Mouse (Mus musculus): ENCODE measurements around the gene Nedd9.

DNA sequence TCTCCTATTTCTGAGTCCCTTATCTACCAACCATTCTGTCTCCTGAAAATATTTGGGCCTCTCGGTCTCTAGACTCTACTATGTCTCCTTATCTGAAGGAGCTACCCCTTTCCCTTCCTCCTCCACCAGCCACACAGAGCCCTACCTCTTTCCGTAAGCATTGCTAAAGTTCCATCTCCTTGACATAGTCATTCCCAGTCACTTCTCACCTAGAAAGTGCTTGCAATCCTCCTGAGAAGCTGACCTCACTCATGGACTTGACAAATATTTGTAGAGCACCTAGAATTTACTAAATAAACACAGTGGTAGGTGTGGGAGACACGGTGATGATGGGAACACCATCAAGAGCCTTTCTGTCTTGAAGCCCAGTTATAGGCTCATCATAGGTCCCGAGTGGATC, 32.6 kb upstream of the Nedd9 start:
- TF ChIP-seq E2F4 (IDR thresholded peaks at IDR 0.05; ENCODE audit: borderline replicate concordance, low read depth, low read length), result no peak
- TF ChIP-seq TCF12 (IDR thresholded peaks at IDR 0.05; ENCODE audit: low read depth, low read length), result no peak
- TF ChIP-seq NRF1 (IDR thresholded peaks at IDR 0.05; ENCODE audit: insufficient read depth, low read depth, low read length, poor library complexity, severe bottlenecking), result no peak
- no peak for TF ChIP-seq CTCF (IDR thresholded peaks at IDR 0.05 in 2 of 3, conservative IDR thresholded peaks at IDR 0.05 in 1 of 3; ENCODE audit: control insufficient read depth in 1 of 3, insufficient read depth in 1 of 3, low read depth in 2 of 3, low read length in 3 of 3, poor library complexity in 1 of 3, severe bottlenecking in 1 of 3)
- TF ChIP-seq POLR2A (IDR thresholded peaks at IDR 0.05; ENCODE audit: control insufficient read depth in 1 of 2, insufficient read depth in 1 of 2, low read depth in 1 of 2, low read length in 2 of 2, poor library complexity in 1 of 2), result no peak
- TF ChIP-seq EP300 (IDR thresholded peaks at IDR 0.05; ENCODE audit: low read depth in 1 of 2, low read length in 2 of 2), result no peak
- TF ChIP-seq GABPA (IDR thresholded peaks at IDR 0.05; ENCODE audit: low read depth, low read length), result no peak
- no peak for TF ChIP-seq RCOR1 (IDR thresholded peaks at IDR 0.05; ENCODE audit: low read depth, low read length)
